Mouse (Mus musculus) T-helper 2 cell (primary cell): ENCODE results near the gene Hes7.

ENCODE experiments used
- in situ Hi-C: fragments of 300-600 bp; cut with MboI, MseI; formaldehyde crosslinking; loops from one replicate; pipeline ENCODE4 v1.15.1; 2025; ENCODE audit warnings: high pct_unique_total_duplicates

The Hes7 gene

DNA sequence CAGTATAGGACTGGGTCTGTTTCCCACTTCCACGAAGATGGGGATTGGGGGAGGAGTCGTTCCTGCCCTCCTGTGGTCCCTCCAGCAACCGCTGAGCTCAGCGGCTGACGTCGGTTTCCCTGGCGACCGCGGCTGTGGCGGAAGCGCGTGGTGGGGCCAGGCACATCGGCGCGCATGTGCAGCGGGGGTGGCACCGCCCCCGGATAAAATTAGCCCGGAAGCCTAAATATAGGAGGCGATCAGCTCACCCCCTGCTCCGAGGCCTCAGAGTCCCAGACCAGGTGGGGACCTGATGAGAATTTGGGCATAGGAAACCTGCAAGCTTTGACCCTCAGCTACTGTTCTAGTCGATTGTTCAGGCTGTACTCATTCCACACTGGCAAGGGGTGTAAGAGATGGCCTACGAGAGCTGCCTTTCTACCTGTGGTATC is 20.3 kb upstream of the Hes7 start:
- in situ Hi-C loops = loop anchor here (10.0 to 25.0 kb wide), 2 partner anchors 565 to 912 kb away; partner anchors contain the start of genes Acadvl, Cd68, Dlg4 and Dvl2

DNA sequence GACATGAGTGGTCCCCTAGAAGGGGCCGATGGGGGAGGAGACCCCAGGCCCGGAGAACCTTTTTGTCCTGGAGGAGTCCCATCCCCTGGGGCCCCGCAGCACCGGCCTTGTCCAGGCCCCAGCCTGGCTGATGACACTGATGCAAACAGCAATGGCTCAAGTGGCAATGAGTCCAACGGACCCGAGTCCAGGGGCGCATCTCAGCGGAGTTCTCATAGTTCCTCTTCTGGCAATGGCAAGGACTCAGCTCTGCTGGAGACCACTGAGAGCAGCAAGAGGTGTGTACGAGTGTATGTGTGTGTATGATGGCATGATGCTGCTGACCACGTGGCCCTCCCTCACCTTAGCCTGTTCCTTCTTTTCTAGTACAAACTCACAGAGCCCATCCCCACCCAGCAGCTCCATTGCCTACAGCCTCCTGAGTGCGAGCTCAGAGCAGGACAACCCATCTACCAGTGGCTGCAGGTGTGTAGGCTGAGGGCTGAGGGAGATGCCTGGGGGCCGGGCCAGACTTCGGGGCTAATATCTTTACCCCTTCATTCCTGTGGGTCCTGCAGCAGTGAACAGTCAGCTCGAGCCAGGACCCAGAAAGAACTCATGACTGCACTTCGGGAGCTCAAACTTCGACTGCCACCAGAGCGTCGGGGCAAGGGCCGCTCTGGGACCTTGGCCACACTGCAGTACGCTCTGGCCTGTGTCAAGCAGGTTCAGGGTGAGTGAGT is 19.4 kb upstream of the Hes7 start:
- in situ Hi-C loops = loop anchor here (25.0 kb wide), 1 partner anchor 912 kb away; the partner anchor contains the start of genes Acadvl, Dlg4 and Dvl2

DNA sequence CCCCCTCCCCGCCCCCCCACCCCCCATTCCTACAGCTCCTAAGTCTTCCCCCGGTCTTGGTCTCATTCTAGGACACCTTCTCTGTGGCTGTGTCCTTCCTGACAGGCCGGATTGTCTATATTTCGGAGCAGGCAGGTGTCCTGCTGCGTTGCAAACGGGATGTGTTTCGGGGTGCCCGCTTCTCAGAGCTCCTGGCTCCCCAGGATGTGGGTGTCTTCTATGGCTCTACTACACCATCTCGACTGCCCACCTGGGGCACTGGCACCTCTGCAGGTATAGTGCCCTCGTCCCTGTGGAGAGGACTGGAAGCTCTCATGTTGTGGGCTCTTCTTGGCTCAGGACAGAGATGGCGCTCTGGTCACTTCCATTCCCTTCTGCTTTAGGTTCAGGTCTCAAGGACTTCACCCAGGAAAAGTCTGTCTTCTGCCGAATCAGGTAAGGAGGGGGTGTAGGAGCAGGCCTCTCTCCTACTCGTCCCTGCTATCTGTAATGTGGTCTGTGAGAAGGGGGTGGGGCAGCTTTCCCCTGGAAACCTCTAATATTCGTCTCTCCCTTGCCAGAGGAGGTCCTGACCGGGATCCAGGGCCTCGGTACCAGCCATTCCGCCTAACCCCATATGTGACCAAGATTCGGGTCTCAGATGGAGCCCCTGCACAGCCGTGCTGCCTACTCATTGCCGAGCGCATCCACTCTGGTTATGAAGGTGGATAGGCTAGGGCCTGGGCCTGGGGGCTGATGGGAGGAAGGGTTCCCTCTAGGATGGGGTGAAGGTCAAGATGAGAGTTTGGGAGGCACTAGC is 18.4 kb upstream of the Hes7 start:
- in situ Hi-C loops = loop anchor here (25.0 kb wide), 1 partner anchor 910 kb away; the partner anchor contains the start of genes Acadvl, Dlg4 and Dvl2

DNA sequence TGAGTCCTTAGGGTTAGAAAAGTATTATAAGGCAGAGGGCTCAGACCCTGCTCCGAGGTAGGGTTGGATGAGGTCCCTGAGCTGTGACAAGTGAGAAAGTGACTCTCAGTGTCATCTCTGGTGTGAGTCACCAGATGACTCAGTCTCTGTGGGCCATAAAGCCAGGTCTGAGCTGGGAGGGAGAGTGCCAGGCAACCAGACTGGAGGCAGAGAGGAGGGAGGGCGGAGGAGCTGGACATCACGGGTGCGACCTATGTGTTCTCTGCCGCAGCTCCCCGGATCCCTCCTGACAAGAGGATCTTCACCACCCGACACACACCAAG is 17.8 kb upstream of the Hes7 start:
- in situ Hi-C loops = loop anchor here (25.0 kb wide), 1 partner anchor 910 kb away; the partner anchor contains the start of genes Acadvl, Dlg4 and Dvl2

DNA sequence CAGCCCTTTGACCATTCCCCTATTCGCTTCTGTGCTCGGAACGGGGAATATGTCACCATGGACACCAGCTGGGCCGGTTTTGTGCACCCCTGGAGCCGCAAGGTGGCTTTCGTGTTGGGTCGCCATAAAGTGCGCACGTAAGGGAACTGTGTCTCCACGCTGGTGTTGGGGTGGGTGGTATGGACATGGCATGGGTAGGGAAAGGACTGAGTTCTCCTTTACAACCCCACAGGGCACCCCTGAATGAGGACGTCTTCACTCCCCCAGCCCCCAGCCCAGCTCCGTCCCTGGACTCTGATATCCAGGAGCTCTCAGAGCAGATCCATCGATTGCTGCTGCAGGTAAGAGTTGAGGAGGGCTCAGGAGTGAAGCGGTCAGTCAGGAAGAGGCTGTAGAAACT is 17.1 kb upstream of the Hes7 start:
- in situ Hi-C loops = loop anchor here (25.0 kb wide), 1 partner anchor 909 kb away; the partner anchor contains the start of genes Acadvl, Dlg4 and Dvl2

DNA sequence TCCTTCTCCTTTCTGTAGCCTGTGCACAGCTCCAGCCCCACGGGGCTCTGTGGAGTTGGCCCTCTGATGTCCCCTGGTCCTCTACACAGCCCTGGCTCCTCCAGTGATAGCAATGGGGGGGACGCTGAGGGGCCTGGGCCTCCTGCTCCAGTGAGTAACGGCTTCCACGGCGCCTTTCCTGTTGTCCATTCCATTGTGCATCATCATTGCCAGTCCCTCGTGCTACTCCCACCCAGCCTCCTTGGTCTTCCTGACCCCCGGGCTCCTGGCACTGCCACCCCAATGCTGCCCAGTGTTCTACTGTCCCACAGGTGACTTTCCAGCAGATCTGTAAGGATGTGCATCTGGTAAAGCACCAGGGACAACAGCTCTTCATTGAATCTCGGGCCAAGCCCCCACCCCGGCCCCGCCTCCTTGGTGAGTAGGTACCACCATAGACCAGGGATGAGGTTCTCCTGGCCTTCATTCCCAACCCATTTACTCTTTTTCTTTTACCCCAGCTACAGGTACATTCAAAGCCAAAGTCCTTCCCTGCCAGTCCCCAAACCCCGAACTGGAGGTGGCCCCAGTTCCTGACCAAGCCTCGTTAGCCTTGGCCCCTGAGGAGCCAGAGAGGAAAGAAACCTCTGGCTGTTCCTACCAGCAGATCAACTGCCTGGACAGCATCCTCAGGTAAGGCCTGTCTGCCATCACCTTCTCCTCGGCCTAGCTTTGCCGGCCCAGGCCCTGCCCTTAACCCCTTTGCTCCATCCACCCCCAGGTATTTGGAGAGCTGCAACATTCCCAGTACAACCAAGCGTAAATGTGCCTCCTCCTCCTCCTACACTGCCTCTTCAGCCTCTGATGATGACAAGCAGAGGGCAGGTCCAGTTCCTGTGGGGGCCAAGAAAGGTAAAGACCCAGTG is 16.4 kb upstream of the Hes7 start:
- in situ Hi-C loops = loop anchor here (25.0 kb wide), 1 partner anchor 909 kb away; the partner anchor contains the start of genes Acadvl, Dlg4 and Dvl2

DNA sequence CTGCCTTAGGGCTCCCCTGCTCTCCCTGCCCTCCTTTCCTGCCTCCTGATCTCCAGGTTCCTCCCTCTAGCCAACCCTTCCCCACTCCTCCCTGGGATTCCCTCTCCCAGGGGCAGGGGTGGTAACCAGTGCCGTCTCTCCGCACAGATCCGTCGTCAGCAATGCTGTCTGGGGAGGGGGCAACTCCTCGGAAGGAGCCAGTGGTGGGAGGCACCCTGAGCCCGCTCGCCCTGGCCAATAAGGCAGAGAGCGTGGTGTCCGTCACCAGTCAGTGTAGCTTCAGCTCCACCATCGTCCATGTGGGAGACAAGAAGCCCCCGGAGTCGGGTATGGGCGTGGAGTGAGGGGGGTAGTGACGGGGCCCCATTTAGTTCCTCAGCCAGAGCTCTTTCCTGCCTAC is 15.7 kb upstream of the Hes7 start:
- in situ Hi-C loops = loop anchor here (25.0 kb wide), 1 partner anchor 908 kb away; the partner anchor contains the start of genes Acadvl, Dlg4 and Dvl2

DNA sequence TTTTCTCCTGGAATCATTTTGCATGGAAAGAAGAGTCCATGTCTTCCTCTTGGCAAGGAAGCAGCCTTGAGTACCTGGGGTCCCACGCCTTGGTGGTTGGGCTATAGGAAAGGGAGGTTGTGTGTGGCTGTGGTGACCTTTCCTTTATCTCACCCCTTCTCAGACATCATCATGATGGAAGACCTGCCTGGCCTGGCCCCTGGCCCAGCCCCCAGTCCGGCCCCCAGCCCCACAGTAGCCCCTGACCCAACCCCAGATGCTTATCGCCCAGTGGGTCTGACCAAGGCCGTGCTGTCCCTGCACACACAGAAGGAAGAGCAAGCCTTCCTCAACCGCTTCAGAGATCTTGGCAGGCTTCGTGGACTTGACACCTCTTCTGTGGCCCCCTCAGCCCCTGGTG is 15.0 kb upstream of the Hes7 start:
- in situ Hi-C loops = loop anchor here (25.0 kb wide), 1 partner anchor 907 kb away; the partner anchor contains the start of genes Acadvl, Dlg4 and Dvl2

DNA sequence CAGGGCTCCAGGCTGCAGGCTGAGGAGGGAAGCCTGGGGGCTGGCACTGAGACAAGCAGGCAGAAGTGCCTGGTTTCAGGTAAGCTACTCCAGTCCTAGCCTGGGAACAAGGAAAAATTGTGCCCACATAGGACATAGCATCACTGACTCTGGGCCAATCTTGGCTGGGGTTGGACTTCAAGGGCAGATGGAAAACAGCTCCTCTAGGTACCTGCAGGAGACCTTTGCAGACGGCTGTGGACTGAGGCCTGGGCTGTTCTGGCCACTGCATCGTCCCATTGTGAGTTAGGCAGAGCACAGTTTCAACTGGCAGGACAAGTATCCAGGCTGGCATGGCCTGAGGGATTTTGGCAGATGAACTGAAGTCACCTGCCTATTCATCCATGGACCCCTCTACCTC is 14.4 kb upstream of the Hes7 start:
- in situ Hi-C loops = loop anchor here (25.0 kb wide), 1 partner anchor 907 kb away; the partner anchor contains the start of genes Acadvl, Dlg4 and Dvl2

DNA sequence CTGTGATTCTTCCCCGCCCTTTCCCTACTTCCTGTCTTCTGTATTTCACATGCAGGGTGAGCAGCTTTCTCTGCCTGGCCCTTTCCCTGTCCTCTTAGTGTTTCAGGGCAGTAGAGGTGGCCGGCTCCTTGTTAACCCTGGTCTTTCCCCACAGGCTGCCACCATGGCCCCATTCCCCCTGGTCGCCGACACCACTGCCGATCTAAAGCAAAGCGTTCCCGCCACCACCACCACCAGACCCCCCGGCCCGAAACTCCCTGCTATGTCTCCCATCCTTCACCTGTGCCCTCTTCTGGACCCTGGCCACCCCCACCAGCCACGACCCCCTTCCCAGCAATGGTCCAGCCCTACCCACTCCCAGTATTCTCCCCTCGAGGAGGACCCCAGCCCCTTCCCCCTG is 13.9 kb upstream of the Hes7 start:
- in situ Hi-C loops = loop anchor here (25.0 kb wide), 1 partner anchor 906 kb away; the partner anchor contains the start of genes Acadvl, Dlg4 and Dvl2

DNA sequence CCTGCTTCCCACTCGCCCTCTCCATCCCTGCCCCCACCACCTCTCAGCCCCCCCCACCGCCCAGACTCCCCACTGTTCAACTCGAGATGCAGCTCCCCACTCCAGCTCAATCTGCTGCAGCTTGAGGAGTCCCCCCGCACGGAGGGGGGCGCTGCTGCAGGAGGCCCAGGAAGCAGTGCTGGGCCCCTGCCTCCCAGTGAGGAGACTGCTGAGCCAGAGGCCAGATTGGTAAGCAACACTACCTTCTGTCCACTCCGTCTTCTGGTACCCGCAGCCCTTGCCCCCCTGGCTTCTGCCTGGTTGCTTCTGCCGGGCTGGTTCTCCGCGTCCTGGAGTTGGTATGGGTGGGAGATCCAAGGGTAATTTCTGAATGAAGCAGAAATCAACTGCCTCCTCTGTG is 13.4 kb upstream of the Hes7 start:
- in situ Hi-C loops = loop anchor here (25.0 kb wide), 1 partner anchor 905 kb away; the partner anchor contains the start of genes Acadvl, Dlg4 and Dvl2

DNA sequence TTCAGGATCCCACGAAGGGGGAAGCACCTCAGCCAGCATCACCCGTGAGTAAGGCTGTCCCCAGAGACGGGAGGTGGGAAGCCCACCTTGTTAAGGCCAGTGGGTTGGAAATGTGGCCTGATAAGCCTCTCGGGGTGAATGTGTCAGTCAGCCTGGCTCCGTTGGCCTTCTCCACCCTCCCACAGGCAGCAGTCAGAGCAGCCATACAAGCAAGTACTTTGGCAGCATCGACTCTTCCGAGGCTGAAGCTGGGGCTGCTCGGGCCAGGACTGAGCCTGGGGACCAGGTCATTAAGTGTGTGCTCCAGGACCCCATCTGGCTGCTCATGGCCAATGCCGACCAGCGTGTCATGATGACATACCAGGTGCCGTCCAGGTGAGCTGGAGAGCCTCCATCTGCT is 12.5 kb upstream of the Hes7 start:
- in situ Hi-C loops = loop anchor here (25.0 kb wide), 1 partner anchor 905 kb away; the partner anchor contains the start of genes Acadvl, Dlg4 and Dvl2

DNA sequence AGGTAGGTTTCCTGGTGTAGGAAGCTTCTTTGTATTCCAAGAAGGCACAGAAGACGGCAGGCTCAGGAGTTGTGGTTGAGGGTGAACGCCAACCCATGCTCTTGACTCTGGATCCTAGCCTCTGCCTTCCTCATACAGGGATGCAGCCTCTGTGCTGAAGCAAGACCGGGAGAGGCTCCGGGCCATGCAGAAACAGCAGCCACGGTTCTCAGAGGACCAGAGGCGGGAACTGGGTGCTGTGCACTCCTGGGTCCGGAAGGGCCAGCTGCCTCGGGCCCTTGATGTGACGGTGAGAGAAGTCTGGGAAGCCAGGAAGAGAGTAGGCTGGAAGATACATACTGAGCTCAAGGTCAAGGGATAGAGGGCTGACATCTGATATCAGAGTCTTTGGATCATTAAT is 12.0 kb upstream of the Hes7 start:
- in situ Hi-C loops = loop anchor here (25.0 kb wide), 1 partner anchor 904 kb away; the partner anchor contains the start of genes Acadvl, Dlg4 and Dvl2

DNA sequence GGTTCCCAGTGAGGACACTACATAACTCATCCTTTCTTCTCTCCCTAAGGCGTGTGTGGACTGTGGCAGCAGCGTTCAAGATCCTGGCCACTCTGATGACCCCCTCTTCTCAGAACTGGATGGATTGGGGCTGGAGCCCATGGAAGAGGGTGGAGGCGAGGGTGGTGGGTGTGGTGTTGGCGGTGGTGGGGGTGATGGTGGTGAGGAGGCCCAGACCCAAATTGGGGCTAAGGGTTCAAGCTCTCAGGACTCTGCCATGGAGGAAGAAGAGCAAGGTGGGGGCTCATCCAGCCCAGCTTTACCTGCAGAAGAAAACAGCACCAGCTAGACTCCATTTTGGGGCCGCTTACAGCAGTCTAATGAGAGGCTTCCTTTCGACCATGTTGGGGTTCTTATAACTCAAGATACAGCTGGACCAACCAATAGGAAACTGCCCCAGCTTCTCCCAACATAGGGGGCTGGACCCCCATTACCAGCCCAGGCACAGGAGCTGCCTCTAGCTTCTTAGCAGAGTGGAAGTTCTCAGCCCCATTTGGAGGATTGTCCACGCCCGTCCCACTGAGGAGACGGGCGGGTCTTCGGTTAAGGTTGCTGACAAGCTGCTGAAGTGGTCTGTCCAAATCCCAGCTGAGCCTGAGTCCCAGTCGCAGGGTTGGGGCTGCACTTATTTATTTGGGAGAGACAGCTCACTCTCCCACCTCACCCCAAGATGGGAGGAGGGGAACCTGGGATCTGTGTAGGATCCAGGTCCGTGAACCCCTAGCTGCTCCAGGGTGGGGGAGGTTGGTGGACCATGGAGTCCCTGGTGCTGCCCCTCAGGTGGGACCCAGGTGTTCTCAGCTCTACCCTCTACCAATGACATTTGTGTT is 10.9 kb upstream of the Hes7 start:
- in situ Hi-C loops = loop anchor here (25.0 kb wide), 1 partner anchor 903 kb away; the partner anchor contains the start of genes Acadvl, Dlg4 and Dvl2

DNA sequence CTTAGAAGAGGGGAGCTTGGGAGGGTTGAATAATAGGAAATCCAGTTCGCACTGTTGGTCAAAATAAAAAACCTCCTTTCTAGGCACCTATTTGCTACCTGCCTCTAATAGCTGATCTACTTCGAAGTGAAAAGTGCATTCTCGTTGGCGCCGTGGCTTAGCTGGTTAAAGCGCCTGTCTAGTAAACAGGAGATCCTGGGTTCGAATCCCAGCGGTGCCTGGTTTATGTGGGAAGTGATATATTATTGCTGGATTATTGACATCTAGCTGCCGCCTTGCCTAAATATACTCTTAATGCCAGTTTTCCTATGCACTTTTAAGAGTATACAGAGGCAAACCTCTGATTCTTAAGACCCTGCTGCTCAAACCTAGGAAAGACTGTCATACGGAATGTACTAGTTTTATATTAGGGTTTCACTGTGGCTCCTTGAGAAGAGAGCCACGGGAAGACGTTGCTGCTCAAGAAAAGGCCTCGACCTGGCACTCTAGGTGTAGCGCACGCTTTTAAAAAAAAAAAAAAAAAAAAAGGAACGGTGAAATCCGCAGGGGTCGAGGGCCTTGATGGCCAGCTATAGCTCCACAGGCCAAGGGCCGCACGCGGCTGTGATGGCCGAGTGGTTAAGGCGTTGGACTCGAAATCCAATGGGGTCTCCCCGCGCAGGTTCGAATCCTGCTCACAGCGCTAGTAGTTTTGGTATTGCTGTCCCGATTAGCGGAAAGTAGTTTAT is 9.7 kb upstream of the Hes7 start:
- in situ Hi-C loops = loop anchor here (25.0 kb wide), 1 partner anchor 902 kb away; the partner anchor contains the start of genes Acadvl, Dlg4 and Dvl2

DNA sequence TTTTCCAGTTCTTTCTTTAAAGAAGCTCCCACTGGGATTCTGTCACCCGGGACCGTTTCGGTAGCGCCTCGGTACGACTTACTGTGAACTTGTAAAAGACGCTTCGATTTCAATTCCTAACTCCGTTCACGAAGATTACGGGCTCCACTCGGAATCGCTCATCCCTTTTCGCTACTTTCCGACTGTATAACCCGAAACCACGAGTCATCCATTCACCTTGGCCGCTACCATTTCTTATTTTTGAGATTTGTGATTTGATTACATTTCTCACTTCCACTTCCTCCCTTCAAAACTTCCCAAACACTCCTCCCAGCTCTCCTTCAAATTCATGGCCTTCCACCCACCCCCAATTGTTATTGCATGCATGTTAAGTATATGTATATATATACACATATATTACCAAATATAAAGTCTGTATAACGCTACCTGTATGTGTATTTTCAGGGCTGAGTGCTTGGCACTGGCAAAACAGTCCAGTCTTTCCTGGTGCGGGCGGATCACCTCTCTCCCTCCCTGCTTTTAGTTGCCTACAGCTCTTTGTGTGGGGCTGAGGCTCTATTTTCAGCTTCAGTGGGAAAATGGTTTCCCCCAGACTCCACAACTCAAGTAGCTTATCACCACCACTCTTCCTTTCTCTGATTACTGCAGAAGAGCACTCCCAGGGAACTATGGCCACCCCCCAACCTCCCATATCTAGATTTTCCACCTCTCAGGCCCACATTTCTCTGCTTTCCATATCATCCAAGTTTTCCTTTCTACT is 9.0 kb upstream of the Hes7 start:
- in situ Hi-C loops = loop anchor here (25.0 kb wide), 1 partner anchor 901 kb away; the partner anchor contains the start of genes Acadvl, Dlg4 and Dvl2

DNA sequence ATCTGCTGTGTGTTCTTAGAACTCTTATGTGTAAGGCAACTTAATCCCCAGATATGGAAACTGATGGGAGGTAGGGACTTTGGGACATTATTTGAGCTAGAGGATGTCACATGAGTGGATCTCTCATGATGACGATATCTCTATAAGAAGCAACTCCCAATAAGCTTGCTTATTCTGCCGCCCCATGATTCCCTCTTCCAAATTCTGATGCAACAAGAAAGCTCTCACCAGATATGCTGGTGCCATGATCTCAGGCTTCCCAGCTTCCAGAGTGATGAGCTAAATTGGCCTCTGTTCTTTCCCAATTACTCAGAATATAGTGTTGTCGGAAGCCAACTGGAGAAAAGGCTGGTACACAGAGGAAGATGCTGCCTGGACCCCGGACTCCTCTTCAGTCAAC is 8.3 kb upstream of the Hes7 start:
- in situ Hi-C loops = loop anchor here (25.0 kb wide), 1 partner anchor 900 kb away; the partner anchor contains the start of genes Acadvl, Dlg4 and Dvl2

DNA sequence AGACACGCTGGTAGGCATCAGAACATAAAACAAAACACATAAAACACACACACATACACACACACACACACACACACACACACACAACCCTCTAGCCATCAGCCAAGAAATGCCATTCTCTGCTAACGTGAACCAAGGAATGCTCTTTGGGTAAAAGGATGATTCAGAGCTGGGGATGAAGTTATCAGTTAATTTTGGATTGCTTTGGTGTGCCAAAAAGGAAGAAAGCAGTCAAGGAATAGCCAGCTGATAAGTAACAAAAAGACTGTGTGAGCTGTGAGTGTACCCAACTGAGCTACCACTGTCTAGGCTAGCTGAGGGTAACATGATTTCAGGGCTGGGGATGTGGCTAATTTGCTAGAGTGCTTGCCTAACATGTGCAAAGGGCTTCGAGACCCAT is 6.2 kb upstream of the Hes7 start:
- in situ Hi-C loops = loop anchor here (25.0 kb wide), 1 partner anchor 898 kb away; the partner anchor contains the start of genes Acadvl, Dlg4 and Dvl2
